Mouse (Mus musculus) liver, adult (tissue): Measurements from ENCODE around the gene Tpr.

Experiments
- GATA4 ChIP-seq: IDR thresholded peaks from 2 replicates; pipeline ENCODE4 v1.6.1; 2014; ENCODE audit warnings: mild to moderate bottlenecking, low read length; ENCODE audit not compliant: insufficient replicate concordance

Tpr gene

GRCm38 (mm10) chr1:150498177-150498576, 105.5 kb downstream of the Tpr start:
- no peak for TF ChIP-seq GATA4
